Mouse (Mus musculus) hindbrain, embryonic 16.5 days (tissue): ENCODE data around the gene Btbd8. TPM values are rescaled to one million over a fixed set of nuclear protein-coding genes. Genes with fewer than 3 reads are reported as not detected.

ENCODE experiments used
- ATAC-seq: fragments of 200-750 bp; cut with Nextera tagmentation; 2 replicates; pipeline ENCODE4 v1.8.0; 2017; ENCODE audit warnings: moderate TSS enrichment, moderate library complexity
- H3K27ac ChIP-seq: fragments of 300-500 bp; sonication (generic); 2 replicates; pipeline ENCODE4 v1.5.1; 2014; ENCODE audit warnings: low read depth, mild to moderate bottlenecking, control low read depth, low read length, moderate library complexity
- H3K27me3 ChIP-seq: fragments of 300-500 bp; sonication (generic); replicated peaks from 2 replicates; pipeline ENCODE4 v1.6.1; 2014; ENCODE audit warnings: low read length; ENCODE audit not compliant: control insufficient read depth, insufficient read depth
- H3K36me3 ChIP-seq: fragments of 300-500 bp; sonication (generic); 2 replicates; pipeline ENCODE4 v1.6.1; 2014; ENCODE audit warnings: mild to moderate bottlenecking, low read length, moderate library complexity, mixed read lengths; ENCODE audit not compliant: control insufficient read depth, insufficient read depth
- H3K4me1 ChIP-seq: fragments of 300-500 bp; sonication (generic); 2 replicates; pipeline ENCODE4 v1.6.1; 2014; ENCODE audit warnings: low read depth, low read length; ENCODE audit not compliant: control insufficient read depth, insufficient read depth
- H3K4me2 ChIP-seq: fragments of 300-500 bp; sonication (generic); 2 replicates; pipeline ENCODE4 v1.6.1; 2014; ENCODE audit warnings: mild to moderate bottlenecking, low read length, control low read depth, moderate library complexity
- H3K4me3 ChIP-seq: fragments of 300-500 bp; sonication (generic); 2 replicates; pipeline ENCODE4 v1.5.1; 2014; ENCODE audit warnings: mild to moderate bottlenecking, low read length, control low read depth, moderate library complexity
- H3K9ac ChIP-seq: fragments of 300-500 bp; sonication (generic); 2 replicates; pipeline ENCODE4 v1.6.1; 2014; ENCODE audit warnings: low read depth, mild to moderate bottlenecking, control low read depth, low read length, moderate library complexity
- H3K9me3 ChIP-seq: fragments of 300-500 bp; sonication (generic); 2 replicates; pipeline ENCODE4 v1.6.1; 2014; ENCODE audit warnings: mild to moderate bottlenecking, low read length, moderate library complexity; ENCODE audit not compliant: control insufficient read depth
- WGBS: fragments of 180-500 bp; shearing (Covaris S2); extraction: QIAGEN DNeasy Blood & Tissue Kit; methylation state at CpG from one replicate; pipeline ENCODE4 v1.1.7; 2014; 5-methylcytosine and 5-hydroxymethylcytosine counted together
- polyA plus RNA-seq: library from polyadenylated mRNA; unstranded; fragments of >200 nt; fragmentation: Nextera tagmentation; extraction: Ambion mirVana; gene quantifications from 2 replicates; pipeline ENCODE4 v1.2.1, GENCODE M21; 2015

Gene Btbd8
- polyA plus RNA-seq, 1 experiment from 2014 or later, result 24.6 TPM

- Histone ChIP-seq H3K27me3 (no peaks in the 10 kb centered on the region), H3K27ac (no peak overlapping the region), H3K4me1 (peaks cover 5% of the 10 kb centered on the region), H3K4me3 (no peak overlapping the region), H3K4me2 (no peak overlapping the region), H3K9ac (no peak overlapping the region), H3K9me3 (no peaks in the 10 kb centered on the region), H3K36me3 (no peaks in the 10 kb centered on the region)
- no peak for ATAC-seq
- WGBS, result 85% methylated on average over 5 of the region's 5 CpGs
These were observed 4.1 kb downstream of the Btbd8 start for GRCm38 (mm10) chr5:107441881-107442280.

GRCm38 (mm10) chr5:107444251-107444650 lies 6.5 kb downstream of the Btbd8 start:
- 66% methylated on average over 4 of the region's 4 CpGs for WGBS

GRCm38 (mm10) chr5:107447977-107448376 lies 10.2 kb downstream of the Btbd8 start:
- Histone ChIP-seq H3K27ac (no peak overlapping the region), H3K27me3 (no peaks in the 10 kb centered on the region), H3K36me3 (no peaks in the 10 kb centered on the region), H3K9me3 (no peaks in the 10 kb centered on the region), H3K4me2 (no peak overlapping the region), H3K4me1 (no peaks in the 10 kb centered on the region), H3K9ac (no peak overlapping the region), H3K4me3 (no peak overlapping the region)
- WGBS, result 90% methylated on average over 4 of the region's 4 CpGs
- no peak for ATAC-seq

More at GRCm38 (mm10) chr5:107444251-107444650, 6.5 kb downstream of the Btbd8 start:
- no peak for ATAC-seq
- Histone ChIP-seq H3K27ac (no peak overlapping the region), H3K36me3 (no peaks in the 10 kb centered on the region), H3K27me3 (no peaks in the 10 kb centered on the region), H3K9me3 (no peaks in the 10 kb centered on the region), H3K9ac (no peak overlapping the region), H3K4me2 (no peak overlapping the region), H3K4me3 (no peak overlapping the region), H3K4me1 (no peaks in the 10 kb centered on the region)

DNA sequence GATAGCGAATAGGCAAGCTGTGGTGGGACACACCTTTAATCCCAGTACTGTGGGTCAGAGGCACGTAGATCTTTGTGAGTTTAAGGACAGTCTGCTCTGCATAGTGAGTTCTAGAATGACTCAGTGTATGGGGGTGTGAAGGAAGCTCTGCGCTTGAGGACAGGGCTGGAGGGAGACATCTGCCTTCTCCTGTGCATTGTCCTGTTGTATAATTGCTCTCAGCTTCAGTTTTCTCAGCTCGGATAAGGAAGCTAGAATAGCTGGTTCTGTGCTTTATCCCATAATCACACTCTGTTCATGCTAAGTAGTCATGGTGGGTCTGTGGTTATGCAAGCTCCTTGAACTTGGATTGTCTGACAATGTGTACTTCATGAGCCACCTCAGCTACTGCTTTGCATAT lies 11.0 kb downstream of the Btbd8 start:
- Histone ChIP-seq H3K4me1 (no peaks in the 10 kb centered on the region), H3K9me3 (no peaks in the 10 kb centered on the region), H3K27ac (no peak overlapping the region), H3K27me3 (no peaks in the 10 kb centered on the region), H3K4me3 (no peak overlapping the region), H3K36me3 (no peaks in the 10 kb centered on the region), H3K9ac (no peak overlapping the region), H3K4me2 (no peak overlapping the region)
- 87% methylated on average over 4 of the region's 4 CpGs for WGBS
- no peak for ATAC-seq

- 95% methylated on average over 5 of the region's 5 CpGs for WGBS
- no peaks in the 10 kb centered on the region for H3K36me3 ChIP-seq
- no peaks in the 10 kb centered on the region for H3K9me3 ChIP-seq
- no peak overlapping the region for H3K4me2 ChIP-seq
- ATAC-seq, result no peak
- H3K9ac ChIP-seq, result no peak overlapping the region
- H3K4me1 ChIP-seq, result no peaks in the 10 kb centered on the region
- no peak overlapping the region for H3K27ac ChIP-seq
- no peaks in the 10 kb centered on the region for H3K27me3 ChIP-seq
- H3K4me3 ChIP-seq, result no peak overlapping the region
These were observed 11.8 kb downstream of the Btbd8 start for GRCm38 (mm10) chr5:107449620-107450019.

DNA sequence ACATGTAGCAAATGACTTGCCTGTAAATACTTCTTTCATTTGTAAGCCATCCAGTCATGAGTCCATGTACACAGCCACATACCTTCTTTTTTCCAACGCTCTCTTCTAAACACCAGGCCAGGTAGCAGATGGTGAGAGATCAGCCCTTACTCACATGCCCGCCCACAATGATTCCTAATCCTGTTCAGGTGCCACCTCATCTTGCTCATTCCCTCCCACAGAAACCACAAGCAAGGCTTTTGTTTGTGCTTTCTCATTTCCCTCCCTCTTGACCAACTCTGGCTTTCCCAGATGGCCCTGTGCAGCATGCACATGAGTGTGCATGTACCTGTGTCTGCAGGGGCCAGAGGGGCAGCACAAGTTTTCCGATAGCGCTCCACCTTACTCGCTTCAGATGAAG lies 12.5 kb downstream of the Btbd8 start:
- Histone ChIP-seq H3K4me2 (no peak overlapping the region), H3K27ac (no peak overlapping the region), H3K9ac (no peak overlapping the region), H3K4me3 (no peak overlapping the region), H3K4me1 (no peaks in the 10 kb centered on the region), H3K9me3 (no peaks in the 10 kb centered on the region), H3K27me3 (no peaks in the 10 kb centered on the region), H3K36me3 (0 out of 2 replicates have a peak, but pooled peaks cover 2% of the 10 kb centered on the region)
- WGBS, result 95% methylated on average over 5 of the region's 5 CpGs
- ATAC-seq, result no peak

- Histone ChIP-seq H3K36me3 (no peaks in the 10 kb centered on the region), H3K27me3 (no peaks in the 10 kb centered on the region), H3K4me3 (no peak overlapping the region), H3K9me3 (no peaks in the 10 kb centered on the region), H3K9ac (no peak overlapping the region), H3K4me1 (no peaks in the 10 kb centered on the region), H3K4me2 (no peak overlapping the region), H3K27ac (no peak overlapping the region)
- WGBS, result 94% methylated on average over 4 of the region's 4 CpGs
- ATAC-seq, result no peak
These were observed 24.6 kb downstream of the Btbd8 start for GRCm38 (mm10) chr5:107462147-107463076.

DNA sequence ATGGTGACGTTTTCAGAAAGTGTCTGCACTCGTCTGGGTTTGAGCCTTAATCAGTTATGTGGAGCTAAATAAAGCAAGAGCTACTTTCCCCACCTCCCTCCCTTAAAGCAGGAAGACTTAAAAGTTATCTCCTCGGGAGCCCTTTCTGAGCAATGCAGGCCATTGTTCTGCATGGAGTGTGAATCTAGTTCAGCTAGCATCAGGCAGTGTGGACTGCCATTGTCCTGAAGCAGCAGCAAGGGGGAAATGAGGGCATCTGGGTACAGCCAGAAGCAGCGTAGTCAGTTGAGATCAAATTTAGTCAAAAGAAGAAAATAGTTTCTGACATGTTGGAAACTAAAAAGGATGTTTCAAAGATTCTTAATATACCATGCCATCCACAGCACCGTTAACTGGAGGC lies 28.7 kb downstream of the Btbd8 start:
- Histone ChIP-seq H3K27ac (no peak overlapping the region), H3K9ac (no peak overlapping the region), H3K27me3 (no peaks in the 10 kb centered on the region), H3K4me3 (no peak overlapping the region), H3K36me3 (0 out of 2 replicates have a peak, but pooled peaks cover 2% of the 10 kb centered on the region), H3K4me2 (no peak overlapping the region), H3K9me3 (no peaks in the 10 kb centered on the region), H3K4me1 (no peaks in the 10 kb centered on the region)
- ATAC-seq, result no peak
- WGBS, result 35% methylated on average over 5 of the region's 5 CpGs

GRCm38 (mm10) chr5:107467098-107467497 lies 29.3 kb downstream of the Btbd8 start:
- Histone ChIP-seq H3K36me3 (0 out of 2 replicates have a peak, but pooled peaks cover 2% of the 10 kb centered on the region), H3K4me1 (no peaks in the 10 kb centered on the region), H3K9me3 (no peaks in the 10 kb centered on the region), H3K4me2 (no peak overlapping the region), H3K27me3 (no peaks in the 10 kb centered on the region), H3K9ac (no peak overlapping the region), H3K4me3 (no peak overlapping the region), H3K27ac (no peak overlapping the region)
- 80% methylated on average over 4 of the region's 4 CpGs for WGBS
- ATAC-seq, result no peak
